Mouse (Mus musculus): ENCODE results near the gene Rbfox2.
A peak's percentile ranks its signal among the peaks of the same experiment; 100 is the strongest.
"Not testable (repeated sequence)": the region's sequence is repeated elsewhere in the genome, so short reads cannot be mapped to it uniquely, and the experiment has no call there.

Gene Rbfox2

DNA sequence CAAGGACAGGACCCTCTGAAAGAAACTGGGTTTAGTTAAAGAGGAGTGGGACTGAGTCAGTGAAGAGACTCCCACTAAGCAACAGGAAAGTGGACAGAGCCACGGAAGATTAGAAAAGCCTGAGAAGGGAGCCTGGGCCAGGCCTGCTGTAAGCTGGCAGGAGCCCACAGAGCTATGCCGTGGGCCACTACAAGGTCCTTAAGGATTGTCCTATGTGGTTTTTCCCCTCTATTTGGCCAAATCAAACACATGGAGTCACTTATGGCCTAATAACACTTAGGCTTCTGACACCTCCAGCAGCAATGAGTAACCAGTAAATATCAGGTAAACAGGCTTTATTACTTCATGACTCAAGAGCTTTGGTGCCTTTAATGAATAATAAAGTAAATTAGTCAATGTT is 31.2 kb downstream of the Rbfox2 start:
- DNase-seq (ENCODE audit: low read depth, low spot score), result no peak

GRCm38 (mm10) chr15:77273947-77274346 is 32.9 kb downstream of the Rbfox2 start:
- DNase-seq (ENCODE audit: low read depth, low spot score), result no peak

DNA sequence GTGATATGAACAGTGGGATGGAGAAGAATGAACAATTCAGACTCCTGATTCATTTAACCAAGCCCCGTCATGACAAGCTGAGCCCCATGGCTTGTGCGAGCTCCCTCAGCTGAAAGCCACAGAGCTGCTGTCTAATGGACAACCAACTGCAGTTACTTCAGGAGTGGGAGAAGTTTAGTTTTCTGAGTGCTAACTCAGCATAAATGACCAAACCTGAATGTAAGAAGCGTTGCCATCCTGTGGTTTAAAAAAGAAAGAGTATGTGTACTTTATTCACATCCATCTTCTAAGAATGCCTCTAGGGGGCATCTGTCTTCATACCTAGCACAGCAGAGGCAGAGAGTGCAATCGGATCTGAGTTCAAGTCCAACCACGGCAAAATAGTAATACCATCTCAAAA is 35.5 kb downstream of the Rbfox2 start:
- no peak for DNase-seq (ENCODE audit: low read depth, low spot score)

DNA sequence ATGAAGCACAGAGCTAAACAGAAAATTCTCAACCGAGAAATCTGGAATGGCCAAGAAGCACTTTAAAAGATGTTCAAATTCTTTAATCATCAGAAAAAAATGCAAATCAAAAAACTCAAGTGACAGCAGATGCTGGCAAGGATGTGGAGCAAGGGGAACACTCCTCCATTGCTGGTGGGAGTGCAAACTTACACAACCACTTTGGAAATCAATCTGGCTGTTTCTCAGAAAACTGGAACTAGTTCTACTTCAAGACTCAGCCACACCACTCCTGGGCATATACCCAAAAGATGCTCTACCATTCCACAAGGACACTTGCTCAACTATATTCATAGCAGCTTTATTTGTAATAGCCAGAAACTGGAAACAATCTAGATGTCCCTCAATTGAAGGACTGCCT is 37.3 kb downstream of the Rbfox2 start:
- not testable (repeated sequence) for DNase-seq (ENCODE audit: low read depth, low spot score)

DNA sequence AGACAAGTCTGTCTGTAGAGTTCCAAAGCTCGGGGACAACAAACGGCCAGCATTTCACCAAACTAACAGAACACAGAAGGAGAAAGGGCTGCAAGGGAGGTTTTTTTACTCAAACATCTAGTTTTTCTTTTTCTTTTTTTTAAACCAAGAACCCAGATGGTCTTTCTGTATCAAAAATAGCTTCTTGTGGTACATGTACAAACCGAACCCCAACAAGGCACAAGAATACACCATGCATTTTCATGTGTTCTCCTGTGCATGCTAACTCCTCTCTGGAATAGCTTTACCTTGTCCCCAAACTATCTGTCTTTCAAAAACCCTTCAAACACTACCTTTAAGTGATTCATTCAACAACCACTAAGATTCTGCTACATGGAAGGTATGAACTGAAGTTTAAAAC is 38.4 kb downstream of the Rbfox2 start:
- no peak for DNase-seq (ENCODE audit: low read depth, low spot score)

DNA sequence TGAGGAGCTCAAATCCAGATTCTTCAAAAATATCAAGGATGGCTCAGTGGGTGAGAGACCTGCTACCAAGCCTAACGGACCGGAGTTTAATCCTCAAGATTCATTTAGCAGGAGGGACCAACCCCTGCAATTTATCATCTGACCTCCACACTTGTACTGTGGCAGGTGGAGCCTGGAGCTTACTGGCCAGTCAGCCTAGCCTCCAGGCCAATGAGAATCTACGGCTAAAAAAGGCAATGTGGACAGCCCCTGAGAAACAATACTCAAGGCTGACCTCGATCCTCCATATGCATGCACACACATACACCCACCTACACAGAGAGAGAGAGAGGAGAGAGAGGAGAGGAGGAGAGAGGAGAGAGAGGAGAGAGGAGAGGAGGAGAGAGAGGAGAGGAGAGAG is 41.5 kb downstream of the Rbfox2 start:
- DNase-seq (ENCODE audit: low read depth, low spot score), result no peak

- no peak for DNase-seq (ENCODE audit: low read depth, low spot score)
Measured at GRCm38 (mm10) chr15:77264314-77264713, 42.5 kb downstream of the Rbfox2 start.

DNA sequence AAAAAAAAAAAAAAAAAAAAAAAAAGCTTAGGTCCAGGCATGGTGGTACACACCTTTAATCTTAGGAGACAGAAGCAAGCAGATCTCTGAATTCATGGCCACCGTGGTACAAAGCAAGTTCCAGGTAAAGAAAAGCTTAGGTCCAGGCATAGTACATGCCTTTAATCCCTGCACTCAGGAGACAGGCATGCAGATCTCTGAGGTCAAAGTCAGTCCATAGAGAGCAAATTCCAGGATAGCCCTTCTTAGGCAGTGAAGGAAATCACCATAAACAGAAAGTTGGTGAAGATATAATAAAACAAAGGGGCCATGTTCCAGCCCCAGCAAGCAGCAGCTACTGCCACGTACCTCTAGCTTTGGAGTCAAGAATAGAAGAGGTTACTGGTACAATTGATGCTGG is 44.0 kb downstream of the Rbfox2 start:
- DNase-seq (ENCODE audit: low read depth, low spot score), result no peak

- DNase-seq (ENCODE audit: low read depth, low spot score), result peak; percentile 70
Measured at GRCm38 (mm10) chr15:77257437-77258229, 49.2 kb downstream of the Rbfox2 start.

- DNase-seq (ENCODE audit: low read depth, low spot score), result no peak
Measured at GRCm38 (mm10) chr15:77256782-77257181, 50.0 kb downstream of the Rbfox2 start.

DNA sequence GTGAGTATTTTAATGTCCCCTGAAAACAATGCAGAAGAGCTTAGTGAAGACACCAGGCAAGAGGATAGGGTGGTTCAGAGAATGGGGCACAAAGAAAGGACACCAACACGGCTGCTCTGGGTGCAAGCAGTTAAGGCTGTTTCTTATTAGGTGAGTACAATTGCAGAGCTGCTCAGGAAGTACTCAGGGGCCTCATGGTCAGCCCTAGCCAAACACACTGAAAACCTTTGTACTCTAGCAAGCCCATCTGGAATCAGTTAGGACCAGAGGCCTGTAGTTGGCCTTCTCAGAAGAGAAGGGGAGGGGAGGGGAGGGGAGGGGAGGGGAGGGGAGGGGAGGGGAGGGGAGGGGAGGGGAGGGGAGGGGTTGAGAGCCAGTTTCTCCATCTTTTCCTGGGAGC is 52.2 kb downstream of the Rbfox2 start:
- no peak for DNase-seq (ENCODE audit: low read depth, low spot score)

GRCm38 (mm10) chr15:77254128-77254527 is 52.7 kb downstream of the Rbfox2 start:
- no peak for DNase-seq (ENCODE audit: low read depth, low spot score)

- DNase-seq (ENCODE audit: low read depth, low spot score), result no peak
Measured at GRCm38 (mm10) chr15:77251706-77252105, 55.1 kb downstream of the Rbfox2 start.

DNA sequence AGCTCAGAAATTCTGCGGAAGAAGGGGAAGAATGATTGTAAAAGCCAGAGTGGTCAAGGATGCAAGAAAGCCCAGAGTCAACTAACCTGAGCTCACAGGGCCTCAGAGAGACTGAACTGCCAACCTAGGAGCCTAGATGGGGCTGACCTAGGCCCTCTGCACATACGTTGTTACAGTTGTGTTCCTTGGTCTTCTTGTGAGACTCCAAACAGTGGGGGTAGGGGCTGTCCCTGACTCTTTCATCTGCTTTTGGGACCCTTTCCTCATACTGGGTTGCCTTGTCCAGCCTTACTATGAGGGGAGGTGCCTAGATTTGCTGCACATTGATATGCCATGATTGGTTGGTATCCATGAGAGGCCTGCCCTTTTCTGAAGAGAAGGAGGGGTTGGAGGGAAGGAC is 56.0 kb downstream of the Rbfox2 start:
- DNase-seq (ENCODE audit: low read depth, low spot score), result no peak

DNA sequence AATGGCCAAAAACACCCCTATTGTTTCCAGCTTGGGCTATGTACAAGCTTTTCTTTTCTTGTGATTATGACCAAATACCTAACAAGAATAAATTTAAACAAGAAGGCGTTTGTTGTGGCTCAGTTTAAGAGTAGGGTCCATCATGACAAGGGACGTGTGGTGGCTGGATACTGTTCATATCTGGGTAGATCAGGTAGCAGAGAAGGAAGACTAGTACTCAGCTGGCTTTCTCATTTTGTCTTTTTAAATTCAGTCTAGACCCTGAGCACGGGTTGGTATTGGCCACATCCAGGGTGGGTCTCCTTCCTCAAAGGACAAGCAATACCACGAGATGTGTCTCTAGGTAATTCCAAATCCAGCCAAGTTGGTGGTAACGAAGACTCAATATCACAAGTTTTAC is 57.4 kb downstream of the Rbfox2 start:
- DNase-seq (ENCODE audit: low read depth, low spot score), result no peak

DNA sequence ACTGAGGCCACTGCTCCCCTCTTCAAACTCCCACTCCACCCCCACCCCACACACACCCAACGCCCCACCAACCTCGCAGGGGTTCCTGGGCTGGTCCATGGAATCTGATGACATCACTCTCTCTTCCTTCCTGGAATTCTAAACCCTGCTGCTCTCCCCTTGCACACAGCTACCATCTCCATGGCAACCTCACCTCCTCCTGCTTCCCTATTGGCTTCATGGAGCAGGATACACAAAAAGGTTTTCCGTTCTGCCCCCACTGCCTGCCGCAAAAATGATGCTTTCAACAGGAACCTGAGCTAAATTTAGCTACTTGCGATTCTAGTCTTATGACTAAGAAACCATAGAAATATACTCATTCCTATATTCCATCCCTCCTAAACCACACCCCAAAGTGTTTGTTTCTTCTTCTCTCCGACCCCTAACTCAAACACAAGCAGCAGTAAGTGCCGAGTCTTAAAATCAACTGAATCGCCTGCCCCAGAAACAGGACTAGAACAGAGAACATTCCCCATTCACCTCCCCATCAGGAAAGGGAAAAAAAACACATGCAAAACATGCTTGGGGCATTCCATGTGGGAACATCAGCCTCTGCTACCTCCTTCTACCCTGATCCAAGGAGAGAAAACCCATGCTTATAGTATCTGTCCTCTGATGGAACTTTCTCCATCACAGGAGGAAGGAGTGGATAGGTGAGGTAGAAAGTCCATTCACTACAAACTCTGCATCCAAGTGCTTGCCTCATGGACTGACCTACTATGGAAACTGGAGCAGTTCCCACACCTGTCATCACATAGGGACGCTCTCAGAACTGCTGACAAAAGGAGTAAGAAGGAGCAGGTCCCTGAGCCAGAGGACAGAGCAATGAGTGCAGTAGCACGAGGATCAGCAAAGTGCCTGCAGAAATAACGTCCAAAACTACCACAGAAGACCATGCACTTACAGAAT is 61.1 kb downstream of the Rbfox2 start:
- DNase-seq (ENCODE audit: low read depth, low spot score), result peak; percentile 72

- DNase-seq (ENCODE audit: low read depth, low spot score), result no peak
Measured at GRCm38 (mm10) chr15:77244634-77245033, 62.2 kb downstream of the Rbfox2 start.

- DNase-seq (ENCODE audit: low read depth, low spot score), result no peak
Measured at GRCm38 (mm10) chr15:77243876-77244560, 62.8 kb downstream of the Rbfox2 start.

GRCm38 (mm10) chr15:77240607-77241006 is 66.2 kb downstream of the Rbfox2 start:
- no peak for DNase-seq (ENCODE audit: low read depth, low spot score)

GRCm38 (mm10) chr15:77239564-77239963 is 67.2 kb downstream of the Rbfox2 start:
- DNase-seq (ENCODE audit: low read depth, low spot score), result no peak

GRCm38 (mm10) chr15:77237661-77238060 is 69.1 kb downstream of the Rbfox2 start:
- DNase-seq (ENCODE audit: low read depth, low spot score), result no peak

- no peak for DNase-seq (ENCODE audit: low read depth, low spot score)
Measured at GRCm38 (mm10) chr15:77236055-77236567, 70.7 kb downstream of the Rbfox2 start.

Measured in ES-CJ7 (cell line).